Comparison of ENCODE assay signal across 27 mouse cellular contexts in the genomic region with DNA sequence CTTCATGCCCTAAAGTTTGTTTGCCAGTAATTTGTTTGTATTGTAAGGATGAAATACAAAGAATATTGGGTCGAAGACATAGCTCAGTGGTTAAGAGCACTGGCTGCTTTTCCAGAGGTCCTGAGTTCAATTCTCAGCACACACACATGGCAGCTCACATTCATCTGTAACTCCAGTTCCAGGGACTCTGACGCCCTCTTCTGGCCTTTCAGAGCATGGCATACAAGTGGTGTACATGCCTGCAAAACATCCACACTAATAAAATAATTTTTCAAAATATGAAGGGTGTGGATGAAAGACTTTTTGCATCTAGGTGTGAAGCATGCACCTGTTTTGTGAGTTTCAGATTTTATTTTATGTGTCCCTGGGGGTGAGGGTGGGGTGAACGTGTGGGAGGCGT.
A peak's percentile ranks its signal among the peaks of the same experiment; 100 is the strongest.
DNase-seq lines count a peak whose midpoint lies in the region; ATAC-seq and TF ChIP-seq lines count a peak whose summit lies in the region.
"Had no signal": no experiment of that assay in that cellular context is flagged by ENCODE, and none has a peak within 500 bp of the region (broad histone marks: within the 10 kb centered on the region; RNA-seq: fewer than 3 reads in every experiment).

No protein-coding gene starts in this region.

- H3K4me3 ChIP-seq in kidney, adult 2 months (ENCODE audit: insufficient read depth, low read depth, low read length): no peak overlapping the region
- H3K4me3 ChIP-seq in lung, embryonic 14.5 days (ENCODE audit: low read depth, low read length): no peak overlapping the region
- no peak overlapping the region for H3K4me3 ChIP-seq in cortical plate, adult 2 months (ENCODE audit: insufficient read depth, low read length)
- H3K4me3 ChIP-seq: heart, embryonic 13.5 days; hindbrain, embryonic 12.5 days; limb, embryonic 10.5 days; lung, embryonic 15.5 days had no signal

- WGBS in kidney, adult 2 months: 91% methylated on average over 4 of the region's 4 CpGs
- WGBS in lung, embryonic 14.5 days: 73% methylated on average over 4 of the region's 4 CpGs

- no peak overlapping the region for H3K9ac ChIP-seq in lung, embryonic 14.5 days
- H3K9ac ChIP-seq: hindbrain, embryonic 12.5 days; lung, embryonic 15.5 days had no signal

- H3K4me2 ChIP-seq in lung, embryonic 14.5 days: no peak overlapping the region
- H3K4me2 ChIP-seq: heart, embryonic 13.5 days; hindbrain, embryonic 12.5 days; lung, embryonic 15.5 days had no signal

- no peak overlapping the region for H3K27ac ChIP-seq in kidney, adult 2 months (ENCODE audit: insufficient read depth, low read depth, low read length)
- H3K27ac ChIP-seq in lung, embryonic 14.5 days (ENCODE audit: low read depth): no peak overlapping the region
- no peak overlapping the region for H3K27ac ChIP-seq in cortical plate, adult 2 months (ENCODE audit: insufficient read depth, low read length)
- H3K27ac ChIP-seq: hindbrain, embryonic 12.5 days; lung, embryonic 15.5 days; macrophage had no signal

- H3K36me3 ChIP-seq in kidney, adult 2 months (ENCODE audit: control insufficient read depth, insufficient read depth, low read length): no peaks in the 10 kb centered on the region
- H3K36me3 ChIP-seq in lung, embryonic 14.5 days (ENCODE audit: insufficient read depth): no peaks in the 10 kb centered on the region; the same call in 1 of the 2 replicates
- H3K36me3 ChIP-seq: hindbrain, embryonic 12.5 days; lung, embryonic 15.5 days had no signal

- H3K9me3 ChIP-seq in lung, embryonic 14.5 days (ENCODE audit: low read depth, low read length): no peaks in the 10 kb centered on the region
- H3K9me3 ChIP-seq: heart, embryonic 13.5 days; hindbrain, embryonic 12.5 days; limb, embryonic 10.5 days; lung, embryonic 15.5 days had no signal

- TF ChIP-seq POLR2A in kidney, adult 2 months (IDR thresholded peaks at IDR 0.05; ENCODE audit: low read depth, low read length): no peak
- no peak for TF ChIP-seq POLR2A in cortical plate, adult 2 months (IDR thresholded peaks at IDR 0.05; ENCODE audit: extremely low read depth, insufficient read depth, low read length)

- no peak for DNase-seq in kidney, adult 2 months
- no peak for DNase-seq in kidney, postnatal 25 days
- DNase-seq in lung, embryonic 14.5 days: no peak
- no peak for DNase-seq in lung, postnatal 36 days
- DNase-seq in ES-CJ7 (ENCODE audit: low read depth, low spot score): peak; percentile 28
- DNase-seq in spleen, postnatal 10 days (ENCODE audit: low spot score in 2 of 2): no peak
- no peak for DNase-seq in frontal cortex, postnatal 36 days (ENCODE audit: low spot score in 2 of 2)
- DNase-seq: adrenal gland, postnatal 10 days; cerebellum, adult 18-20 months; cerebellum, postnatal 25 days; gastrocnemius, postnatal 10 days; heart, adult 18-20 months; heart, postnatal 14 days; kidney, adult 9 months; kidney, postnatal 4 days; liver; right cerebral cortex, adult 18-20 months had no signal

- peak; percentile 36; the same call in 1 of the 2 replicates for TF ChIP-seq CTCF in kidney, adult 2 months (conservative IDR thresholded peaks at IDR 0.05; ENCODE audit: insufficient read depth, insufficient read length, low read depth, low read length)
- peak; percentile 43 for TF ChIP-seq CTCF in lung, embryonic 14.5 days (IDR thresholded peaks at IDR 0.05; ENCODE audit: low read depth)
- 0 out of 2 replicates have a peak, but pooled peaks have one; percentile 3 for TF ChIP-seq CTCF in cortical plate, adult 2 months (IDR thresholded peaks at IDR 0.05; ENCODE audit: extremely low read depth, insufficient read depth, low read length)

- ATAC-seq in lung, embryonic 14.5 days (ENCODE audit: insufficient read depth): no peak
- ATAC-seq: forebrain, embryonic 14.5 days; inflammation-experienced regulatory T-cells, adult 6 months; midbrain, embryonic 16.5 days; Patski had no signal

- H3K4me1 ChIP-seq in kidney, adult 2 months (ENCODE audit: control insufficient read depth, insufficient read depth, low read length): no peaks in the 10 kb centered on the region
- no peaks in the 10 kb centered on the region for H3K4me1 ChIP-seq in lung, embryonic 14.5 days (ENCODE audit: insufficient read depth)
- H3K4me1 ChIP-seq in cortical plate, adult 2 months (ENCODE audit: control insufficient read depth, insufficient read depth, low read length): peaks cover 4% of the 10 kb centered on the region

- no peaks in the 10 kb centered on the region for H3K27me3 ChIP-seq in kidney, adult 2 months (replicated peaks; ENCODE audit: control insufficient read depth, insufficient read depth, low read length)
- H3K27me3 ChIP-seq in lung, embryonic 14.5 days (ENCODE audit: insufficient read depth, low read length): no peaks in the 10 kb centered on the region
- H3K27me3 ChIP-seq: heart, embryonic 13.5 days; hindbrain, embryonic 12.5 days; lung, embryonic 15.5 days; Patski had no signal
